Mouse (Mus musculus) MEL (cell line): ENCODE measurements around the gene Ccsap. TPM values are rescaled to one million over a fixed set of nuclear protein-coding genes. Genes with fewer than 3 reads are reported as not detected.

Source experiments
- DNase-seq: peaks from one replicate; pipeline ENCODE4 v3.0.0; 2011; ENCODE audit warnings: low read depth, low spot score
- H3K27ac ChIP-seq: 2 replicates; pipeline ENCODE4 v1.5.1; 2012; ENCODE audit warnings: low read depth, mild to moderate bottlenecking, control low read depth, low read length, moderate library complexity; ENCODE audit not compliant: control insufficient read depth
- H3K27me3 ChIP-seq, 2 experiments: fragments of 150-350 bp in 1 of 2; sonication (generic) in 1 of 2; 2 replicates each; pipeline ENCODE4 v1.6.1; 2012; ENCODE audit warnings: low read length in 2 of 2, mild to moderate bottlenecking in 2 of 2, improper control_type of control experiment in 1 of 2, moderate library complexity in 1 of 2; ENCODE audit not compliant: insufficient read depth in 2 of 2, control insufficient read depth in 1 of 2
- H3K36me3 ChIP-seq, 2 experiments: 2 replicates each; pipeline ENCODE4 v1.6.1; 2012 to 2014; ENCODE audit warnings: low read length in 2 of 2, improper control_type of control experiment in 1 of 2, inconsistent platforms in 1 of 2, mild to moderate bottlenecking in 1 of 2; ENCODE audit not compliant: insufficient read depth in 2 of 2, control insufficient read depth in 1 of 2
- H3K4me1 ChIP-seq, 2 experiments: fragments of 150-350 bp in 1 of 2; sonication (generic) in 1 of 2; 2 replicates each; pipeline ENCODE4 v1.6.1; 2012; ENCODE audit warnings: low read length in 2 of 2, improper control_type of control experiment in 1 of 2, mild to moderate bottlenecking in 1 of 2; ENCODE audit not compliant: insufficient read depth in 2 of 2, control insufficient read depth in 1 of 2
- H3K4me3 ChIP-seq, 2 experiments: fragments of 150-350 bp in 1 of 2; sonication (generic) in 1 of 2; 2 replicates each; pipeline ENCODE4 v1.5.1; 2012; ENCODE audit warnings: low read depth in 2 of 2, low read length in 2 of 2, mild to moderate bottlenecking in 2 of 2, moderate library complexity in 2 of 2, control low read depth in 1 of 2, improper control_type of control experiment in 1 of 2; ENCODE audit not compliant: control insufficient read depth in 1 of 2, insufficient read depth in 1 of 2
- H3K79me2 ChIP-seq: 2 replicates; pipeline ENCODE4 v1.6.1; 2012; ENCODE audit warnings: mild to moderate bottlenecking, low read length, moderate library complexity; ENCODE audit not compliant: control insufficient read depth, poor library complexity, insufficient read depth
- H3K9ac ChIP-seq: 2 replicates; pipeline ENCODE4 v1.6.1; 2012; ENCODE audit warnings: low read depth, mild to moderate bottlenecking, control low read depth, low read length, moderate library complexity; ENCODE audit not compliant: control insufficient read depth, poor library complexity, severe bottlenecking
- H3K9me3 ChIP-seq: fragments of 150-350 bp; sonication (generic); replicated peaks from 2 replicates; pipeline ENCODE4 v1.6.1; 2012; ENCODE audit warnings: mild to moderate bottlenecking, low read length, improper control_type of control experiment, moderate library complexity; ENCODE audit not compliant: insufficient read depth
- CHD2 ChIP-seq: IDR thresholded peaks from 2 replicates; pipeline ENCODE4 v1.6.1; 2011; ENCODE audit warnings: low read length, improper control_type of control experiment
- CTCF ChIP-seq, 3 experiments: IDR thresholded peaks in 2 of 3; conservative IDR thresholded peaks in 1 of 3; 2 replicates each; pipeline ENCODE4 v1.5.1; 2011 to 2012; ENCODE audit warnings: low read length in 3 of 3, low read depth in 2 of 3, mild to moderate bottlenecking in 2 of 3, improper control_type of control experiment in 1 of 3, inconsistent platforms in 1 of 3, mixed read lengths in 1 of 3, moderate library complexity in 1 of 3; ENCODE audit not compliant: control insufficient read depth in 1 of 3, insufficient read depth in 1 of 3, poor library complexity in 1 of 3, severe bottlenecking in 1 of 3
- E2F4 ChIP-seq: IDR thresholded peaks from 2 replicates; pipeline ENCODE4 v1.6.1; 2011; ENCODE audit warnings: low read depth, low read length, improper control_type of control experiment, borderline replicate concordance
- ELF1 ChIP-seq: IDR thresholded peaks from 2 replicates; pipeline ENCODE4 v1.6.1; 2014; ENCODE audit warnings: low read depth, mild to moderate bottlenecking, inconsistent platforms, low read length, improper control_type of control experiment, moderate library complexity
- KAT2A ChIP-seq: conservative IDR thresholded peaks from 2 replicates; pipeline ENCODE4 v1.6.1; 2012; ENCODE audit warnings: low read depth, low read length, improper control_type of control experiment, inconsistent platforms
- MAFK ChIP-seq: IDR thresholded peaks from 2 replicates; pipeline ENCODE4 v1.6.1; 2011; ENCODE audit warnings: low read depth, mild to moderate bottlenecking, low read length, improper control_type of control experiment, borderline replicate concordance
- MAX ChIP-seq: IDR thresholded peaks from 2 replicates; pipeline ENCODE4 v1.6.1; 2011; ENCODE audit warnings: low read length, improper control_type of control experiment
- MAZ ChIP-seq: IDR thresholded peaks from 2 replicates; pipeline ENCODE4 v1.6.1; 2012; ENCODE audit warnings: low read depth, mild to moderate bottlenecking, inconsistent platforms, low read length, improper control_type of control experiment
- MEF2A ChIP-seq: IDR thresholded peaks from 2 replicates; pipeline ENCODE4 v1.6.1; 2014; ENCODE audit warnings: low read depth, mild to moderate bottlenecking, inconsistent platforms, low read length, improper control_type of control experiment; ENCODE audit not compliant: poor library complexity, insufficient replicate concordance, severe bottlenecking; ENCODE audit errors: extremely low read depth
- MXI1 ChIP-seq: IDR thresholded peaks from 2 replicates; pipeline ENCODE4 v1.6.1; 2011; ENCODE audit warnings: mild to moderate bottlenecking, low read depth, low read length, improper control_type of control experiment
- MYB ChIP-seq: IDR thresholded peaks from 2 replicates; pipeline ENCODE4 v1.6.1; 2011; ENCODE audit warnings: mild to moderate bottlenecking, low read depth, low read length, improper control_type of control experiment
- MYC ChIP-seq: IDR thresholded peaks from 2 replicates; pipeline ENCODE4 v1.6.1; 2011; ENCODE audit warnings: low read depth, mild to moderate bottlenecking, low read length, improper control_type of control experiment, moderate library complexity
- NRF1 ChIP-seq: IDR thresholded peaks from 2 replicates; pipeline ENCODE4 v1.6.1; 2014; ENCODE audit warnings: low read depth, mild to moderate bottlenecking, inconsistent platforms, low read length, improper control_type of control experiment, moderate library complexity; ENCODE audit not compliant: poor library complexity, insufficient read depth, severe bottlenecking
- POLR2AphosphoS5 ChIP-seq: IDR thresholded peaks from 2 replicates; pipeline ENCODE4 v1.6.1; 2012; ENCODE audit warnings: low read depth, borderline replicate concordance, mild to moderate bottlenecking, inconsistent platforms, low read length, moderate library complexity, mixed read lengths
- SMC3 ChIP-seq: IDR thresholded peaks from 2 replicates; pipeline ENCODE4 v1.6.1; 2011; ENCODE audit warnings: low read depth, low read length, improper control_type of control experiment
- TAL1 ChIP-seq: IDR thresholded peaks from 2 replicates; pipeline ENCODE4 v1.6.1; 2012; ENCODE audit warnings: mild to moderate bottlenecking, inconsistent platforms, low read length, moderate library complexity, mixed read lengths
- TBP ChIP-seq: IDR thresholded peaks from 2 replicates; pipeline ENCODE4 v1.8.0; 2011; ENCODE audit warnings: low read depth, low read length, improper control_type of control experiment
- TCF12 ChIP-seq: IDR thresholded peaks from 2 replicates; pipeline ENCODE4 v1.6.1; 2014; ENCODE audit warnings: low read depth, mild to moderate bottlenecking, inconsistent platforms, low read length, improper control_type of control experiment, moderate library complexity
- UBTF ChIP-seq: IDR thresholded peaks from 2 replicates; pipeline ENCODE4 v1.6.1; 2012; ENCODE audit warnings: low read depth, mild to moderate bottlenecking, inconsistent platforms, low read length, improper control_type of control experiment, moderate library complexity, borderline replicate concordance; ENCODE audit not compliant: insufficient read depth
- USF1 ChIP-seq: IDR thresholded peaks from 2 replicates; pipeline ENCODE4 v1.6.1; 2014; ENCODE audit warnings: low read depth, mild to moderate bottlenecking, inconsistent platforms, low read length, improper control_type of control experiment, moderate library complexity
- ZKSCAN1 ChIP-seq: IDR thresholded peaks from 2 replicates; pipeline ENCODE4 v1.6.1; 2012; ENCODE audit warnings: low read depth, mild to moderate bottlenecking, inconsistent platforms, low read length, improper control_type of control experiment, moderate library complexity
- ZNF384 ChIP-seq: IDR thresholded peaks from 2 replicates; pipeline ENCODE4 v1.6.1; 2012; ENCODE audit warnings: low read depth, mild to moderate bottlenecking, inconsistent platforms, low read length, improper control_type of control experiment
- polyA plus RNA-seq, 2 experiments: library from polyadenylated mRNA; stranded (reverse) in 1 of 2; unstranded in 1 of 2; fragments of >175 nt in 1 of 2; fragments of >200 nt in 1 of 2; gene quantifications; 2 replicates each; pipeline versions ENCODE4 v1.2.1 to v1.2.4; 2012; ENCODE audit warnings: low replicate concordance in 2 of 2, low read depth in 1 of 2; ENCODE audit not compliant: insufficient read length in 2 of 2, insufficient read depth in 1 of 2, missing spikeins in 1 of 2
- total RNA-seq: library from RNA; depleted of rRNA; stranded (reverse); fragments of 300-350 nt; gene quantifications from 2 replicates; pipeline ENCODE4 v1.2.3, GENCODE M21; 2012

The Ccsap gene
- total and polyA plus RNA-seq, 3 experiments = 6.7 to 12.1 TPM; not detected in 1

GRCm38 (mm10) chr8:123826758-123827157 lies 33.3 kb downstream of the Ccsap start:
- no peak overlapping the region for H3K27ac ChIP-seq
- H3K79me2 ChIP-seq = 0 out of 2 replicates have a peak, but pooled peaks cover 2% of the 10 kb centered on the region
- no peaks in the 10 kb centered on the region for H3K27me3 ChIP-seq
- H3K36me3 ChIP-seq = peaks cover 15 to 28% of the 10 kb centered on the region in 2 experiments
- DNase-seq = no peak
- TF ChIP-seq KAT2A (no peak), MAZ (no peak), CTCF (IDR thresholded peaks at IDR 0.05 in 2 of 3, conservative IDR thresholded peaks at IDR 0.05 in 1 of 3; ENCODE audit: control insufficient read depth in 1 of 3, insufficient read depth in 1 of 3, low read depth in 2 of 3, low read length in 3 of 3, poor library complexity in 1 of 3, severe bottlenecking in 1 of 3) (no peak), USF1 (no peak), ELF1 (no peak), NRF1 (no peak), MAX (no peak), E2F4 (no peak), UBTF (no peak), POLR2AphosphoS5 (no peak), MXI1 (no peak)
- TF ChIP-seq, all 39 proteins: peak for 0
- peaks cover 8 to 24% of the 10 kb centered on the region in 2 experiments for H3K4me1 ChIP-seq
- H3K9me3 ChIP-seq = no peaks in the 10 kb centered on the region
- no peak overlapping the region for H3K4me3 ChIP-seq
- no peak overlapping the region for H3K9ac ChIP-seq

DNA sequence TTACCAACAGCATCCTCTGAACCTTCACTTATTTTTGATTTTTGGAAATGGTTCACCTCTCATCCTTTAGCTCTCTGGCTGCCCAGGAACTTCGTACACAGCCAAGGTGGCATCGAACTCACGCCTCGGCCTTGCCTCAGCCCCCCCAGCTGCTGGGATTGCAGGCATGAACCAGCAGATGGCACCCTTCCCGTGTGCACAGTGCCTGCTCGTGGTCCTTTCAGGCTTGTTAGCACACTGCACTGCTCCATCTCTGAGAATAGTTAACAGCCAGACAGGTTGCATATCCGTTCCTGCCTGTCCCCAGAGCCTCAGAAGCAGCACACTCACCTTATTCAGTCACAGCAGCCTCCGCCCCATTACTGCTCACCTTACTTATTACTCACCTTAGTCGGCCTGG lies 34.0 kb downstream of the Ccsap start:
- peaks cover 4% of the 10 kb centered on the region; the same call in 1 of the 2 replicates for H3K79me2 ChIP-seq
- DNase-seq = peak; percentile 54
- no peaks in the 10 kb centered on the region for H3K27me3 ChIP-seq
- TF ChIP-seq SMC3 (peak; percentile 40), CHD2 (no peak), CTCF (IDR thresholded peaks at IDR 0.05 in 2 of 3, conservative IDR thresholded peaks at IDR 0.05 in 1 of 3; ENCODE audit: control insufficient read depth in 1 of 3, insufficient read depth in 1 of 3, low read depth in 2 of 3, low read length in 3 of 3, poor library complexity in 1 of 3, severe bottlenecking in 1 of 3) (peak; percentile 49 to 64 (median 57))
- no peak overlapping the region for H3K9ac ChIP-seq
- no peak overlapping the region for H3K4me3 ChIP-seq
- no peaks in the 10 kb centered on the region for H3K9me3 ChIP-seq
- peaks cover 12 to 34% of the 10 kb centered on the region in 2 experiments for H3K36me3 ChIP-seq
- no peak overlapping the region for H3K27ac ChIP-seq
- H3K4me1 ChIP-seq = peaks cover 14 to 25% of the 10 kb centered on the region in 2 experiments

- peak overlapping the region; percentile 9 to 11; a peak in 3 of 4 replicates for H3K4me3 ChIP-seq
- no peaks in the 10 kb centered on the region for H3K9me3 ChIP-seq
- H3K27me3 ChIP-seq = no peaks in the 10 kb centered on the region
- H3K27ac ChIP-seq = peak overlapping the region; percentile 99
- peaks cover 15 to 55% of the 10 kb centered on the region in 2 experiments for H3K36me3 ChIP-seq
- H3K4me1 ChIP-seq = peaks cover 32 to 49% of the 10 kb centered on the region in 2 experiments
- peak; percentile 93 for DNase-seq
- H3K79me2 ChIP-seq = peaks cover 13% of the 10 kb centered on the region; the same call in 1 of the 2 replicates
- peak overlapping the region; percentile 37 for H3K9ac ChIP-seq
- peak; percentile 96 for TF ChIP-seq TCF12
- TF ChIP-seq SMC3 = no peak; the same call in 1 of the 2 replicates
- TF ChIP-seq E2F4 = peak; percentile 68
- TF ChIP-seq ZNF384 = peak; percentile 44; the same call in 1 of the 2 replicates
- peak; percentile 74 for TF ChIP-seq TAL1
- no peak for TF ChIP-seq ZKSCAN1
- TF ChIP-seq CHD2 = peak; percentile 17; the same call in 1 of the 2 replicates
- peak; percentile 99 for TF ChIP-seq MYC
- peak; percentile 99 for TF ChIP-seq MXI1
- TF ChIP-seq MYB = peak; percentile 99
- TF ChIP-seq POLR2AphosphoS5 = no peak
- TF ChIP-seq TBP = no peak
- TF ChIP-seq KAT2A = peak; percentile 63; the same call in 1 of the 2 replicates
- TF ChIP-seq MEF2A = peak; percentile 70; the same call in 1 of the 2 replicates
- peak; percentile 87 for TF ChIP-seq MAFK
- no peak for TF ChIP-seq UBTF
These were observed 36.4 kb downstream of the Ccsap start for GRCm38 (mm10) chr8:123823532-123824123.
